In genomic region chr2:118899981-118900825, GRCm38 (mm10) we compare ENCODE assay signal across 8 mouse cellular contexts. TPM values are rescaled to one million over a fixed set of nuclear protein-coding genes. Genes with fewer than 3 reads are reported as not detected.
DNase-seq lines count a peak whose midpoint lies in the region; ATAC-seq lines count a peak whose summit lies in the region.

Bahd1 (plus strand) TSS chr2:118900377.

- no peak within 1 kb of the TSS for H3K27ac ChIP-seq in kidney, embryonic 15.5 days
- H3K27ac ChIP-seq in liver, embryonic 13.5 days, result peak within 1 kb of the TSS; percentile 30; the same call in 1 of the 2 replicates
- H3K27ac ChIP-seq in neural tube, embryonic 12.5 days, result no peak within 1 kb of the TSS

- peak within 1 kb of the TSS; percentile 92 for H3K4me3 ChIP-seq in kidney, embryonic 15.5 days (replicated peaks)
- peak within 1 kb of the TSS; percentile 98 for H3K4me3 ChIP-seq in liver, embryonic 13.5 days (replicated peaks)
- peak within 1 kb of the TSS; percentile 92 for H3K4me3 ChIP-seq in neural tube, embryonic 12.5 days

- under 1% methylated on average over 32 of the region's 32 CpGs for WGBS in kidney, embryonic 15.5 days
- WGBS in liver, embryonic 13.5 days (ENCODE audit: insufficient replicate concordance), result under 1% methylated on average over 32 of the region's 32 CpGs
- WGBS in neural tube, embryonic 12.5 days, result under 1% methylated on average over 32 of the region's 32 CpGs

- H3K36me3 ChIP-seq in kidney, embryonic 15.5 days, result no peaks in the 10 kb centered on the region
- H3K36me3 ChIP-seq in liver, embryonic 13.5 days, result no peaks in the 10 kb centered on the region
- no peaks in the 10 kb centered on the region for H3K36me3 ChIP-seq in neural tube, embryonic 12.5 days

- peak within 1 kb of the TSS; percentile 85 for H3K9ac ChIP-seq in kidney, embryonic 15.5 days
- peak within 1 kb of the TSS; percentile 95 for H3K9ac ChIP-seq in liver, embryonic 13.5 days
- peak within 1 kb of the TSS; percentile 56 for H3K9ac ChIP-seq in neural tube, embryonic 12.5 days

- DNase-seq in thymus, adult 18-20 months, result peak; percentile 18 to 27
- DNase-seq in thymus, postnatal 25 days, result no peak
- DNase-seq in cerebellum, adult 9-11 months, result peak; percentile 71
- peak; percentile 37 to 55 for DNase-seq in heart, adult 18-20 months
- DNase-seq in liver, embryonic 13.5 days, result peak; percentile 35
- no peak for DNase-seq in spleen, adult 18-20 months

- peak within 1 kb of the TSS; percentile 97 for H3K4me2 ChIP-seq in kidney, embryonic 15.5 days
- H3K4me2 ChIP-seq in liver, embryonic 13.5 days, result peak within 1 kb of the TSS; percentile 100
- H3K4me2 ChIP-seq in neural tube, embryonic 12.5 days (replicated peaks), result peak within 1 kb of the TSS; percentile 99

- no peaks in the 10 kb centered on the region for H3K9me3 ChIP-seq in kidney, embryonic 15.5 days (replicated peaks)
- no peaks in the 10 kb centered on the region for H3K9me3 ChIP-seq in liver, embryonic 13.5 days (replicated peaks)
- H3K9me3 ChIP-seq in neural tube, embryonic 12.5 days, result no peaks in the 10 kb centered on the region

- H3K27me3 ChIP-seq in kidney, embryonic 15.5 days, result peaks cover 73% of the 10 kb centered on the region
- peaks cover 74% of the 10 kb centered on the region for H3K27me3 ChIP-seq in liver, embryonic 13.5 days
- peaks cover 53% of the 10 kb centered on the region for H3K27me3 ChIP-seq in neural tube, embryonic 12.5 days (replicated peaks)

- peaks cover 58% of the 10 kb centered on the region for H3K4me1 ChIP-seq in kidney, embryonic 15.5 days
- H3K4me1 ChIP-seq in liver, embryonic 13.5 days (replicated peaks), result peaks cover 69% of the 10 kb centered on the region
- peaks cover 71% of the 10 kb centered on the region for H3K4me1 ChIP-seq in neural tube, embryonic 12.5 days

- ATAC-seq in kidney, embryonic 15.5 days (replicated peaks; ENCODE audit: low FRiP score), result no peak
- ATAC-seq in liver, embryonic 13.5 days (ENCODE audit: low read depth), result no peak
- ATAC-seq in neural tube, embryonic 12.5 days (ENCODE audit: low FRiP score, low read depth), result no peak; the same call in 1 of the 2 replicates

RNA-seq across cellular contexts. Expression of gene Bahd1, which starts in this region (rescaled TPM):
- total RNA-seq in heart, adult 18-20 months (2021), result 10 to 100 TPM; 17.5 to 18.6 TPM
- 3.8 and 4.4 TPM in 2 replicates for polyA plus RNA-seq in kidney, embryonic 15.5 days (2015; fragmentation: Nextera tagmentation; extraction: Ambion mirVana)
- 2.3 and 2.5 TPM in 2 replicates for polyA plus RNA-seq in liver, embryonic 13.5 days (2015; fragmentation: Nextera tagmentation; extraction: Ambion mirVana)
- polyA plus RNA-seq in neural tube, embryonic 12.5 days (2016; fragmentation: Nextera tagmentation; extraction: Ambion mirVana), result 8.1 and 8.6 TPM in 2 replicates

Comparison
In these comparisons a context has a peak if more than half of its experiments do, and no peak if none do; other contexts are left out.
1. DNase-seq: peak in thymus, adult 18-20 months (2 of 2), cerebellum, adult 9-11 months (single experiment), heart, adult 18-20 months (2 of 2) and liver, embryonic 13.5 days (single experiment); none in thymus, postnatal 25 days (single experiment) and spleen, adult 18-20 months (0 of 2).
2. Peak in every context shown above with its lines, with median percentiles within 50 percentile points of each other: H3K4me2 ChIP-seq, H3K4me3 ChIP-seq and H3K9ac ChIP-seq.